Mouse (Mus musculus) urinary bladder, adult 18-20 months (tissue): ENCODE measurements at regions not wholly inside any gene's neighbourhood (a gene's known extent, or its start where the extent isn't known, plus 50 kb on each side); places are given as distances from the start of the nearest gene placed in this dataset.

Experiments used
- DNase-seq, 2 experiments: peaks; one replicate each; pipeline ENCODE4 v3.0.0; 2022; ENCODE audit warnings: low spot score in 2 of 2, mixed read lengths in 2 of 2

GRCm38 (mm10) chr9:80688481-80689086 lies 223.3 kb upstream of the Impg1 start:
- DNase-seq = peak; percentile 28 to 48

- no peak for DNase-seq
Observed at GRCm38 (mm10) chr9:80683030-80683692, 217.9 kb upstream of the Impg1 start.

DNA sequence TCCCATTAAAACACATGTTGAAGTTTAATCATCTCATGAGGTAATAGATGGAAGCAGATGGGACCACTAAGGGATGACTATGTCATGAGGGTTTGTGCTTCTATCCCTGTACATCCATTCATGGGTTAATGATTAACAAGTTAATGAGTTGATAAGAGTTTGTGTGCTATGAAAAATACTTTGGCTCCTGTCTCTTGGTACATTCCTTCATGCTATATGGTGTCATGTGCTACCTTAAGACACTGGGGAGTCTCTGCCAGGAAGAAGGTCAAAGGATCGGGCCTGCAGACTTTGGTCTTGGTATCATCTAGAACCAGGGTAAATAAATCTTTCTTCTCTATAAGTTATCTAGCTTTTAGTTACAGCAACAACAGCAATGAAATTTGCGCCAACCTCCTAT lies 216.4 kb upstream of the Impg1 start:
- no peak for DNase-seq

DNA sequence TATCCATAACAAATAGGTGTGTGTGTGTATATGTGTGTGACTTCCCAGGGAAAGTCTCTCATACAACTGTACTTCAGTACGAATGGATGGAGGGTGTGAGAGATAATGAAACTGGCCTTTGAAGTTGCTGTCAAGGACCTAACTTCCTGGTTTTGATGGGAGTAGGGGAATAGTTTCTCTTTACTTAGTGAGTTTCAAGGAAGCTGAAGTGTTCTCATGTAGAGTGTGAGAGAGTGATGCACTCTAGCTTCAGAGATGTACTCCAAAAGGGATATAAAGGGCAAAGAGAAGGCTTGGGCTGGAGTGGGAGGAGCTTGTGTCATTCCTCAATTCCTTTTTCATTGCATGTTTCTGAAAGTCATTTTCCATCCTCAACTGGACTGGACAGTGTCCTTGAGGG lies 206.2 kb upstream of the Impg1 start:
- DNase-seq = no peak

- DNase-seq = no peak
Observed at GRCm38 (mm10) chr9:80668575-80669248, 203.4 kb upstream of the Impg1 start.

DNA sequence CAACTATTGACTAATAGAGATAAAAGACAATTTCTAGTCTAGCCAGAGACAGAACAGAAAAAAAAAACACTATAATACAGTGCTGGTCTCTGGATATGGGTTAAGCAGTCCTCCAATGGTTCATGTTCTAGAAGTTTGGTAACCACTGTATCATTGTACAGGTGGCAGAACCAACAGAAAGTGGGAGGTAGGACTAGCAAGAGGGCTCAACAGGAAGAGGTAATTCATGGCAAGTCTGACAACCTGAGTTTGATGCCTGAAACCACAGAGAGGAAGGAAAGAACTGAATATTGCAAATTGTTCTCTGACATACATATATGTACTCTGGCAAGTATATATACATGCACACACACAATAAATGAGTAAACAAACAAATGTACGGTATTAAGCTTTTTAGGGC lies 193.5 kb upstream of the Impg1 start:
- DNase-seq = no peak

GRCm38 (mm10) chr9:80615114-80615513 lies 149.8 kb upstream of the Impg1 start:
- no peak for DNase-seq

DNA sequence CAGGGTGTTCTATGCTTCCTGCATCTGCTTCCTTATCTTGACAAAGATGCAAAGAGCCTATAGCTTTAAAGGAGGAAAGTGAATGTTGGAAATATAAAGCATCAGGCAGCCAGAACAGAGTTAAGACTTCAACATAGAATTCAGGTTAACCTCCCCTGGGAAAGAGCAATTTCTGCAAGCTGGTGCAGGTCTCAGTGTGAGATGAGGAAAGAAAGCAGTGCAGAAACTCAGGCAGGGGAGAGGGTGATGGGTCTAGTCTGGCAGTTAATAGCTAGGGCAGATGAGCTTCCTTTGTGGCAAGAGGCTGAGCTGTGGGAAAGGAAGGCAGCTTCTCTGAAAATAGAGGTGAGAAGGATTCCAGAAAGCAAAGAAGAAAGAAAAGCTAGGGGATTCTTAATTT lies 134.7 kb upstream of the Impg1 start:
- DNase-seq = no peak

DNA sequence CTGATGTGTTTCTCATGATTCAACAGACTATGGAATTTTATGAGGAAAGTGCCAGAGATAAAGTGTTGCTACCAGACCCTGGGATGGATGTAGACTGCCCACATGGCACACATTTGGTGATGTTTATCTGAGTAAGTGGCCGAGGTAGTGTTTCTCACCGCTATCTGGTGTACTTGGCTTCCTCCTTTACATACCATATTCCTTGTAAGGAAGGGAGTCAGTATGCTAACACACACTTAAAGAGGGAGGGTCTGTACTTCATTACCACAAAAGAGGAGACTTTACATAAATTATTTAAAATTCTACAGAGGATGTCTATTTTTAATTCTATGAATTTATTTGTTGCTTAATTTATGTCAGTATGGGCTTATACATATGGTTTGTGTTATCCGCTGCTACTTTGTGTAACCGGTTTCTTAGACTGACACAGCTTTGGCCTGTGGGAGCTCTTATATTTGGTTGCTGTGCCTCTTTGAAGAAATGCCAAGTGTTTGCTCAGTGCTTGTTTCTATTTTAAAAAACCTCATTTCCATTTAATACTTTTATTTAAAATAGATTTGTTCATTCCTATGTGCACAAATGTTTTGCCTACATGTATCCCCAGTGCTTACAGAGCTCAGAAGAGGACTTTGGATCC lies 100.2 kb upstream of the Impg1 start:
- no peak for DNase-seq

DNA sequence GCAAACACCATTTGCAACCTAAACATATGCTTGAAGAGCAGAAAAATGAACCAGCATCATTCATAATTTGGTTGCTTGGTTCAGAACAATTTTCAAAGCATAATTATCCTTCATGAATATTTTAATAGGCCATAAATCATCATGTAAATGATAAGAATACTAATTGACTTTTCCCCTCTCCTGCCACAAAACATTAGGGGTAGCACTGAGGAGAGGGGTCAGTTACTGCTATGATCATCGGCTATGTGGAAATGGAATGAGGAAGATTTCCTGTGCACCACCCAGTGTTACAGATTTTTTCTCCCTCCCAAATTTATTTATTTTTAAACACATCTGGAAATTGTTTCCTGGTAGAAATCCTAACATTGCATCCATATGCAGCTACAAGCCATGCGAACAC lies 98.4 kb upstream of the Impg1 start:
- no peak for DNase-seq

DNA sequence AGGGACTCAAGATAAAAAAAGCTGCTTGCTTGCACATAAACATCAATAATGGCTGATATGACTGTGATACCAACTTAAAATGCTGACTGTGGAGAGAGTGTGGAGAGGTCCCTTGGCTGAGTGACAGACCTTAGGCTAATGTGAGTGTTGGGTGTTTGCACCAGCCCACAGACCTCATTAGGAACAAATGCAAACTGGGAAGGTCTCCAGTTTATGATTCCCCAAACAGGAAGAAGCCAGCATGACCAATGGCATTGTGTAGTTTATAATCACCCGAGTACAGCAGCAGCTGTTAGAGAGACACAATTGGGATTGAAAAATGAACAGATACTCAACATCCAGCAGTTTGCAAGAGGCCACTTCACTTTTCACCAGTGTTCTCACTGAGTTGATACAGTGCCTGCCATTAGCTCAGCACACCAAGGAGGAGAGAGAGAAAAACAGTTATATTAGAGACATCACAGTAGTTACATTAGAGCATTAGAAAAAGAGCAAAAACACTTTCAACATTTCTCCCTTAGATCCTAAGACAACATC lies 90.3 kb upstream of the Impg1 start:
- DNase-seq = no peak
